Mouse (Mus musculus) left cerebral cortex, postnatal 36 days (tissue): Measurements from ENCODE around the gene Ccdc187. TPM values are rescaled to one million over a fixed set of nuclear protein-coding genes. Genes with fewer than 3 reads are reported as not detected.

Source experiments
- DNase-seq, 2 experiments: peaks; one replicate each; pipeline ENCODE4 v3.0.0; 2021 to 2022; ENCODE audit warnings: low spot score in 2 of 2, mixed read lengths in 1 of 2
- intact Hi-C: fragments of 180-260 bp; cut with DNase I; formaldehyde crosslinking; loops from one replicate; pipeline ENCODE4 v1.15.1; 2025
- total RNA-seq, 2 experiments: library from RNA; stranded (reverse); gene quantifications; 2 replicates each; pipeline ENCODE4 v1.2.3; 2021

The Ccdc187 gene
- total RNA-seq, 2 experiments from 2014 or later, result 1.3 to 3.5 TPM

DNA sequence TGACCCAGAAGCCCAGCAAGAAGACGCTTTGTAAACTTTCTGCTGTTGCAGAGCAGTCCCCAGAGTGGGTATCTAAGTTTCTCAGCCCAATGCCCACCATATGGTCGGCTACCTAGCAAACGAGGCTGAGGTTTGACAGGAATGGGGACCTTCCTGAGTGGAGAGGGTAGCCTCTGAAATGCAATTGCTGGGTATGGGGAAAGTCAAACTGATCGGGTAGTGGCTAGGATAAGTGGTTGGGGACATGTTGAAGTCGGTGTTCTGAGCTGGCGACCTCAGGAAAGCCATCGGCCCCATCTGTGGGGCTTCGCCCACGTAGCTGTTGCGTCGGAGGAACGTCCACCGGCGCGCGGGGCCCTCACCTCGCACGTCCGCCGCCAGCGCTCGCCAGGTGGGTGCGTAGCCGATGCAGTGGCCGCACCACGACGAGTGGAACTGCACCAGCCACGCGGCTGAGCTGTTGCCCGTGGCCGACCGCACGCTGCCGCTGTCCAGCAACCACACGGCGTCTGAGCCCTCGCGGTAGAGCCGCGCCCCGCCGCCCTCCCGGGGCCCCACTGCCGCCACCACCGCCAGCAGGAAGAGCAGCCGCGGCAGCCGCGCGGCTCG lies 57.6 kb downstream of the Ccdc187 start:
- peak in 1 of 2 experiments; percentile 46 for DNase-seq
- intact Hi-C loops, result no loop called here

DNA sequence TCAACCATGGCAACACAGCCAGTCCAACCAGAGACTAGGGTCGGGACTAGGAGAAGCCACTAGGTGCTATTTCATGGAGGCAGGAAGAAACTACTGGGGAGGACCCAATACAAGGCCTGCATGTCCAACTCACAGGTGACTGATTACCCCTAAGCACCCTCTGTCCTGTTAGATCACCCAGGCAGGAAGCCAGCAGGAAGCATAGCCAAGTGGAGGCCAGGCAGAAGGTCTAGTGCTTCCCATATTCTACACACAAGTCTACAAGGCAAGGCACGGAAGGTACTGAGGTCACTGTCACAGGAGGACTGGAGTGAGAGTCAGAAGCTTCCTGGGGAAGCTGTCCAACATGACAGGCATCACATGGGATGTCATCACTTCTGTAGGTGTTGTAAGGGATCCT lies 59.6 kb downstream of the Ccdc187 start:
- intact Hi-C loops, result no loop called here
- DNase-seq, result no peak

DNA sequence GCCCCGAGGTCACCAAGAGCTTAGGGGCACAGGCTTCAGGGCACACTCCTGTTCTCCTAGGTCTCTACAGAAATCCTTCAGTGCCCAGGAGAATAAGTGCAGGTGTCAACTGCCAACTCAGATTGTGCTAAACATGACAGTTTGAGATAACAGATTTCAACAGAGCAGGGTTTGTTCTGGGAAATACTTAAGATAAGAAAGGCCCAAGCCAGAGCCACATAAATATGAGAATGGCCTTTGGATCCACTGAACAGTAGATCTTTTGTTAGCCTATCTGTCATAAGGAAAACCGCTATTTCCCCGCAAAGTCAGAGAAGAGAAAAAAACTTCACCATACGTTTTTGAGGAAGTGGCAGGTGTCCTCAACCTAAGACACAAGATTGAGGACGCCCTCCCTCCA lies 60.1 kb downstream of the Ccdc187 start:
- no peak for DNase-seq
- intact Hi-C loops, result no loop called here

DNA sequence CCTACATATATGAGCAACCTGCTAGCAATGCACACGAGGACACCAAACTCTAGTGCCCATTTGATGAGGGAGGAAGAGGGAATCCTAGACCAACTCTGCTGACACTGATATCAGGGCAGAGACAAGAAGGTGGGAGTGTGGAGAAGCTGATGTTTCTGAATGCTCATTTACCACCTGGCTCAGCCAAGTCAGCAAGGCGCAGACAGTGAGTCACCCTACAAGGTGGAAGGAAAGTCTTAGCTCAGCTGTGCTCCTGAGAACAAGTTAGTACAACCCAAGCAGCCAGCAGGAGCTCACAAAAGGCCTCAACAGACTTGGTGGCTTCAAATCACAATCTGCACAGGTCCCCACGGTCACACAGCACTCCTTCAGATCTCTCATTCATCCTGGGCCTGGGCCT lies 63.0 kb downstream of the Ccdc187 start:
- intact Hi-C loops, result no loop called here
- DNase-seq, result no peak

DNA sequence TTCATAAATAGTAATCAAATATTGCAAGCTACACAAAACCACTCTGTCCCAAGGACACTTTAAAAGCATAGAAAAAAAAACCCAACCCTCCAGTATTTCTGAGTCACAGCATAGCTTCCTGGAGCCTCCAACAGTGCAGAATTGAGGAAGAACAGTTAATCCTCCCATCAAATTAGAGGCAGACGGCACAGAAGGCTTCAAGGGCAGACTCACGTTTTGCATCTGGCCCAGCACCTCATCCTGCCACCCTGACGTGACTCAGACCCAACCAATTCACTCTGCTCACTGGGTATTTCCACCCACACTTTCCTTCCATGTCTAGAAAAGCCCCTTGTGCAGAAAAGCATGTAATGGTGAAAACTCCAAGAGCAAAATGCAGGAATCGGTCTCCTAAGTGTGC lies 64.1 kb downstream of the Ccdc187 start:
- intact Hi-C loops, result no loop called here
- DNase-seq, result no peak

DNA sequence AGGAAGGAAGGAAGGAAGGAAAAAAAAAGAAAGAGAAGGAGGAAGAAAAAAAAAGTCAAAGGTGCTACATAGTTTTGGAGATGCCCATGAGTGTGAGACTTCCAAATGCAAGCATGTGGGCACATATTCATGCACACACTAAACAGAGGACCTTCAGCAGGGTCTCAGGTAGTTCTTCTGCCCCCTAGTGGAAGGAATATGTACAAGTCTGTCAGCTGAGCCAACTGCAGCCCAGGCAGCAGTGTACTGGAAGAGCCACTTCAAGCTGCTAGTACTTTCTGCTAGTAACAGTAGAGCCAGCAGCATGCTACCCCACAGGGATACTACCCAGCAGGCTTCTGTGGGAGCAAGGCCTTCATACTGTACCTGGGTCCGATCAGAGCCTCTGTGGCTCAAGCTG lies 66.6 kb downstream of the Ccdc187 start:
- intact Hi-C loops, result loop anchor here (5.0 kb wide), 1 partner anchor 75 kb away; no protein-coding TSS in a partner anchor
- peak in 1 of 2 experiments; percentile 28 for DNase-seq

DNA sequence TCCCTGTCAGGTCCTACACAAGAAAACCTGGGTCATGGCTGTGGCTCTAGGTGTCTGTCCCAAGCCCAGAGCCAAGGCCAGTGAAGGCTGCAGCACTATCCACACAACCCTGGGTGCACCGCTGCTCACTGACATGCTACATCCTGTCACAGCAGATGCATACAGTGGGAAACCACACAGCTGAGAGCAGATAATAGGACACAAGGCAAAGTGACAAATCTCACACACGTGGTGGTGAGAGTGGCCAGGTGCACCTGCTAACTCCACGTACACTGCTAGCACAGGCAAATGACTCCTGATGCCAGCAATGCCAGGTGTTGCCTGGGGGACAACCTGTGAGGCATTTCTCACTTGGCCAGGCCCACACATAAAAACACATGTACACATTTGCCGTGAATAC lies 69.1 kb downstream of the Ccdc187 start:
- no peak for DNase-seq
- intact Hi-C loops, result loop anchor here (5.0 kb wide), 1 partner anchor 73 kb away; no protein-coding TSS in a partner anchor

DNA sequence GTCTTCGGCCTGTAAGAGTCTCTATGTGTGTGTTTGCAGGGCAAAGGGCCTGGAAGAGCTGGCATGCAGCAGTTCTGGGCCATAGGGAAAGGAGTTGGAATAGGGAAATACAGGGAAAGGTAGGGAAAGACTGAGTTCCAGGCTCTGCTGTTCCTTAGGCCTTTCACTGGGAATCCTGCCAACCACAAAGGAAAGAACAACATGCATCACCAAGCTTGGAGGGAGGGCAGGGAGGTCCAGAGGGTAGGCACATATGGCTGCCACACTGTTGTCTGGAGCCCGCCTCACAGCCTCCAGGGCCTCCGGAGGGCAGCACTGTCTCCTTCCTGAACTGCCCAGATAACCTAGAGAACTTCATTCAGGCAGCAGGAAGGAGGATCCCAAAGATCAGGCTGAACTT lies 70.4 kb downstream of the Ccdc187 start:
- no peak for DNase-seq
- intact Hi-C loops, result no loop called here

DNA sequence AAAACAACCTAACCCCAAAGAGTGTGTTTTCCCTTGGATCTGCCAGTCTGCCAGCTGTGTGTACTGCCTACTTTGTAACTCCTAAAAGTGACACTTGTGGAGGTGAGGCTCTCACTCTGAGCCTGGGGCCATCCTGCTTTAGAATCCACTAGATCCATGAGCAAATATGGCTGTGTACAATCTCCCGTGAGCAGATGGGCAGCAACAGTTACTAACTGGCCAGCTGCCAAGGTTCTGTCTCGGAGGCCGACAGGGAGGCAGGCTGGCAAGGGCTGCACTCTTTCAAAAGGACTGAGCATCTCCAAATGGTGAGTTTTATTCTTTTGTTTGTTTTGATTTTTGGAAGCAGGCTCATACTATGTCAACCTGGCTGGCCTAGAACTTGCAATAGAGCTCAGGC lies 79.8 kb downstream of the Ccdc187 start:
- no peak for DNase-seq
- intact Hi-C loops, result no loop called here

DNA sequence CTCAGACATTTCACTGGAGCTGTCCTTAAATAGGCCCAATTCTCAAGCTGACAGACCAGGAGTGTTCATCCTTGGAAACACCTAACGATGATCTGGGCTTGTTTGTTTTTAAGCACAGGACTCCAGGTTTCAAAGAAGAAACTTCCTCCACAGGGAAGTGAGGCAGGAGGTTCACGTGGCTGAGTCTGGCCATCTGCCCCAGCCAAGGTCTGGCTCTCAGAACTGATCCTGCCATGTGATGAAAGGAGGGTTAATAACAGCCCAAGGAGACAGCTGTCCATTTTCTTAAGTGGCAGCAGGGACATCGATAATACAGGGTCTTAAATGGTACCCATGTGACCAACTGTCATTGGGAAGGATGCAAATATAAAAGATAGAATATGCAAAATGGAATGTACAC lies 84.8 kb downstream of the Ccdc187 start:
- intact Hi-C loops, result no loop called here
- DNase-seq, result no peak

DNA sequence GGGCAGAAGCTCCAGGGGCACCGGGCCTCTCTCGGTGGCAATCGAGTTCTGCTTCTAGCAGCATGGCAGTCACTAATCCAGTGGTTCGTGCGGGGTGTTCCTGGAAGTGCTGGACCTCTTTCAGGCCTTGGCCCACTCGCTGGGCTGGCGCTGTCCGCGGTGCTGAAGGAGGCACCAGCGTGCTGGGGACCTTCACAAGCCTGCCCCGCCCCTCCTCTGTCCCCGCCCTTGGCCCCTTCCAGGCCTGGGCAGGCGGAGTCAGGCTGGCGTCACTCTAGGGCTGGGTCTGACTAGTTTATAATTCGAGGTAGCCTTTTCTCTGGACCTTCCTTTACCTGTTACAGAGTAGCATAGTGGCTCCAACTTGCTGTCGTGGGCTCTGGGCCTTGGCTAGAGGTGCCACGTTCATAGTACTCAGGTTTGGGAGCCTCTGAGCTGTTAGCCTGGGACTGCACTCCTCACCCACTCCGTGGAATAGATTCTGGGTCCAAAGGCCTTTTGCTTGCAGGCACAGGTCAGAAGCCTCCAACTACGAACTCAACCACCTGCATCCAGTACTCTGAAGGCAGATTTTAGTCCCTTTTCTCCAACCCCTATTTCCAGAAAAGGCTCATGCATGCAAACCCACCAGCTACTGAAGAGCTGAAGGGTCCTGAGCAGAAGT lies 86.1 kb downstream of the Ccdc187 start, which contains the start of gene Lhx3:
Gene Lhx3, minus strand, starts transcription at position 164 of the 664 bp plus-strand sequence.
- peak in 1 of 2 experiments; percentile 29 for DNase-seq
- intact Hi-C loops, result no loop called here

DNA sequence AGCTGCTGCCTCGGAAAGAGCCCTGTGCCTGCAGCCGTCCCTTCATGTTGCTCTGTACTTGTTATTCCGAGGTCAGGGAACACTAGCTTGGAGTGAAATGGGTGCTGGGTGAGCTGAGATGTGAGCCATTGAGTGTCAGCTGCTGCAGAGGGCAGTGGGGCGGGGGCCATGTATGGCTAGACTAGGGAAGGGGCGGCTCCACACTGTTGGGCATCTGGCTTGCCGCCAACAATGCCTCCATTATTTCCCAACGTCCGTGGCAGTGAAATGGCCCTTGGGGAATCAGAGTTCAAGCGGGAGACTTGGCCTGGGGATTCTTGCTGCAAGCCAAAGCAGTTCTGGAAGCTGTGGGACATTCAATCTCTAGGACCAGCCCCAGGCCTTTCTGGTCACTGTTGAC lies 86.8 kb downstream of the Ccdc187 start:
- intact Hi-C loops, result no loop called here
- no peak for DNase-seq

DNA sequence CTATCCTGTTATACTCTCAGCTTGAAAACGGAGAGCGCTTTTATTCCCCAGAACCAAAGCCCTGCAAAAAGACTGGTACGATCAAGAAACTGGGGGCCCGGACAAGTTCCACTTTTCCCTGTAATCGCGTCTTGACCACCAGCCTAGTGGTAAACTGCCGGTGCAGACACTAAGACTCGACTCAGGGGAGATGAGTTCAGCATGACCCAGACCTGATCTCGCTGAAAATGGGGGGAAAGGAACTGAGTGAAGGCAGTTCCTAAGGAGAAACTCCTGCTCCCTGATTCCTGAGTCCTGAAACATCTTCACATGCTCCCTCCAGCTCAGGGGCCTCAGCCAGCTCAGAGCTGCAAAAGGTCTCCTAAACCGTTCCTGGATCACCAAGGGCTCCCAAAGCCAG lies 88.6 kb downstream of the Ccdc187 start:
- DNase-seq, result no peak
- intact Hi-C loops, result no loop called here

DNA sequence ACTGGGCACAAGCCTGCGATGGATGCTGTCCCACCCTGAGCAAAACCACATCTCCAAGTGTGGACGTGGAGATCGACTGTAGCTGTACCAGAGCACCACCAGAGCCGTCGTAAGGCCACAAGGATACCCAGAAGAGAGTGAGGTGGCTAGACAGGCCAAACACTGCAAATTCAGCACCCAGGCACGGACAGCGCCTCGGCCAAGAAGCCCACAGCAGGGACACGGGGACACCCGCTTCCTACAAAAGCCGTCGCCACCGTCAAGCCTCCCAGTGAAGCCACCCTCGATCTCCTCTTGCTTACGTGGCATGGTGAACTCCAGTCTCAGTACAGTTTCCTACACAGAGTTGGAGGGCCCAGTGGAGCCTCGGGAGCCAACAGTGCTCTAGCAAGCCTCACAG lies 89.2 kb downstream of the Ccdc187 start:
- DNase-seq, result no peak
- intact Hi-C loops, result no loop called here

DNA sequence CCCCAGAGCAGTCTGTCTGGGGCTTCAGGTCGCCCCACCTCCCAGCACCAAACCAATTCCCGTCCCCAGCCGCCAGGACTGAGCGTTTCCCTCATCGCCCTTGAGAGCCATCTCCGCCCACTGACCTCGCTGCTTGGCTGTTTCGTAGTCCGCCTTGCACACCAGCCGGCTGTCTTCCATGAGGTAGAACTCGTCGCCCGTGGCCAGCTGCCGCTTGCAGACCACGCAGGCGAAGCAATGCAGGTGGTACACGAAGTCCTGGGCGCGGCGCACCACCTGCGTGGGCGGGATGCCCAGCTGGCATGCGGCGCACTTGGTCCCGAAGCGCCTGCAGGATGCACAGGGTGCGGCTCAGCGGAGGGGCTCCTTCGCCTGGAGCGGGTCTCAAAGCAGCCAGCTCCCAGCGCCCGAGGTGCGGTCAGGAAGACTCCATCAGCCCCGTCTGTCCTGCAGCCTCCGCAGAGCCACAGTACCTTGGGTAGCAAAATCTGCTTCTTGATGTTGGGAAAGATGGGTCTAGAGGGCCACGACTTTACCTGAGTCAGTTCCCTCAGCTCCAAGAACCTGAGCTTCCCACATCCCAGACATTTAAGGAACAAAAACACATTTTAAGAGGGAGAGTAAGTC lies 91.4 kb downstream of the Ccdc187 start:
- peak; percentile 35 to 42 for DNase-seq
- intact Hi-C loops, result no loop called here

DNA sequence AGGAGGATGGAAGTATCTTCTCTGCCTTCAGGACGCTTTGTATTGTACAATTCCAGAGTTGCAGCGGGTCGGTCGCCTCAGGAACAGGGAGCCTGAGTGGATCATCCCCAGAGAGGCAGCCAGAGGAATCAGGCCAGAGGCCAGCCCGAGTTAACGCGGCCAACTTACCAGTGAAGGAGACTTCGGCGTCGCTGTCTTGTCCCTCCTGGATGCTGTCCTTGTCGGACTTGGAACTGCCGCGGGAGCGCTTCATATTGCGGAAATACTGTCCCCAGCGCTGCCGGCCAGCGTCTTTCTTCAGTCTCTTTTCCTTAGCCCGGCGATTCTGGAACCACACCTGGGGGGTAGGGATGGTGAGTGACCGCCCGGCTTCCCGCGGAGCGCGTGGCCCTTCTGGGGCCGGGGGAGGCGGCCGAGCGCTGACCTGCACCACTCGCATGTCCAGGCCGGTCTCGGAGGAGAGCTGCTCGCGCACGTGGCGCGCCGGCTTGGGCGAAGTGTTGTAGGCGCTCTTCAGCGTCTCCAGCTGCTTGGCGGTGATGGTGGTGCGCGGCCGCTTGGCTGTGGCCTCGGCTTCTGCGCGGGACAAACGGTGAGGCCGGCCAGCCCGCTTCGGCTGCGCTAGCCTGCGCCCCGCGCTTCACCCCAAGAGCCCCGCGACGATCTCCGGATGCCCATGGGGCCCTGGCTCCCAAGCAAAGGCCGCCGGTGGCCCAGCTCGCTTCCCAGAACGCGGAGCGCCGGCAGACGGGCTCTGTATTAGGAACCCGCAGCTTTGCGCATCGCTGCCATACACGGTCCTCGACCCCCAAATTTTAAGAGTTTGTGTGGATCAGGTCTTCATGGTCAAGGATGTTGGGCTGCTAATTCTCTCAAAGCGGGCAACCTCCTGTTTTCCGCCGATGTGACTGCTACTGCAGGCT lies 92.2 kb downstream of the Ccdc187 start:
- intact Hi-C loops, result no loop called here
- DNase-seq, result peak in 1 of 2 experiments; percentile 26

DNA sequence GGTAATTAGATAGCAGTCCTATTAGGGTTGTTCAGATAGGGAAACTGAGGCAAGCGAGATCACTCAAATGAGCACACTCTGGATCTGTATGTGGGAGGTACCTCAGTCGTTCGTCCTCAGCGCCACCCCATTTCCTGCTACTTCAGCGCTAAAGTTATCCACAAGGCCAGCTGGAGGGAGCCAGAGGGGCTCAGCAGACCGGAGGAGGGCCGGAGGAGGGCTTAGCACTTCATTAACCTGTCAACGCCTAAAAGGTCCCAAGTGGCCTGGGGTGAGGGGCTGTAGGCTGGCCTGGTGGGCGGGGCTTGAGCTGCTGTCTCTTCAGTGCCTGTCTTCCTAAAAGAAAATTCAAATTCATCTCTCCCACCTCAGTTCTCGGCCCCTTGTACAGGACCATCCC lies 95.9 kb downstream of the Ccdc187 start:
- DNase-seq, result no peak
- intact Hi-C loops, result no loop called here

DNA sequence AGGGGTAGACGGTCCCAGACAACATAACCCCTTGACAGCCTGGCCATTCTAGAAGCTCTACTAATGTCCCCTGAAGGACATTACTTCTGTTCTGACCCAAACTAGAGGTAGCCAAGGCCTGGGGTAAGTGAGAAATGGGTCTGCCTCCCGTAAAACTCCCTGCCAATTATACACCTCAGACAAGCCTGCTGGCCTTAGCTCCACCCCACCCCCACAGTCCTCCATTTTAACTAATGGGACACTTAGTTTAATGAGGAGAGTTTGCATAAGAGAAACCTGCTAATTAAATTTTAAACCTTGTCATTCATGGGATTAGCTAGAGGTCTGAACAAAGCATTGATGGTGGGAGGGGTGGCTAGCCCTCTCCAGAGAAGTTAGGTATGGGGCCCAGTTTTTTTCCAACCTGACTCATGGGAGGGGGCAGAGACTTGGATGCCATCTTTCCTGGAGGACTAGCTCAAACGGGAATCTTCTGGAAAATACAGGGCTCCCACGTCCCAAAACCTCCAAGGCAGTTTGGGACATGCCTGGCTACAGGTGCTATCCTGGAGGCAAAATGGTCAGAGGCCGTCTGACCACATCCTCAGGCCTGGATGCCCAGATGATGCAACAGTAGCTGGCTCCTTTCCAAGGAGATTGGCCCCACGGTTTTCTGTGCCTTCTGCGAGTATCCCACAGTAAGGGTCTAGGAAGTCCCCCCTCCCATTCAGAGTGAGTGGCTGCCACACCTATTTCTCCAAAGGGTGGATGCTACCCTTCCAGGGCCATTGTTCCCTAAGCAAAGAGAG lies 99.6 kb downstream of the Ccdc187 start:
- DNase-seq, result no peak
- intact Hi-C loops, result no loop called here
